Mouse (Mus musculus): ENCODE measurements around the gene Gars.

DNA sequence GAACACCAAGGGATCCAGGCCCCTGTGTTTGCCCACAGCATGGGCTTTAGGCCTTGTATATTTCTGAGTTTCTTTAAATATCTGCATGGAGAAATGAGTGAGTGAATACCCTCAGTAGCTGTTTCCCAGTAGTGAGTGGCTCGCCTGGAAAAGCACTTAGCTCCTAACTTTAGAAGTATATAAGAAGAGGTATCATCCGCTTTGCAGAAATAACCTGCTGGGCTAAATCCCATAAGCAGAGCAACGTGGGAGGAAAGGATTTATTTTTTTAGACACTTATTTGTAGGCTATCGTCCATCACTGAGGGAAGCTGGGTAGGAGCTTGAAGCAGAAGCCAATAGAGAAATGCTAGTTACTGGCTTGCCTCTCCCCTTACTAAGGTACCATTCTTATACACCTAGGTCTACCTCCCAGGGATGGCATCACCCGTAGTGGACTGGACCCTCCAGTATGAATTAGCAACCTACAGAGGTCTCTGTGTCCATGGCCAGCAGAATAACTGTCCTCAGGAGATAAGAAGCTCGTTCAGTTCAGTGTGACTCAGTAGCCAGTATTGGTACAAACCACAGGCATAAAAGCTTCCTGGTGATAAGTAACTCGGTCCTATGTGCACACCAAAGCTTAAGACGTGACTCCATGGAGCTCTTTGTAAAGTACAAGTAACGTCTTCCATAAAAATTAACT lies 26.1 kb downstream of the Gars start:
- TF ChIP-seq CTCF (IDR thresholded peaks at IDR 0.05; ENCODE audit: control insufficient read depth, insufficient read depth, insufficient replicate concordance, low read depth, low read length), result no peak
- TF ChIP-seq POLR2A (IDR thresholded peaks at IDR 0.05; ENCODE audit: control insufficient read depth, low read depth, low read length), result no peak

Measured in testis, adult 2 months (tissue).